Mouse (Mus musculus) stomach, postnatal 0 days (tissue): ENCODE measurements around the gene Edf1.

Experiments used
- CTCF ChIP-seq: IDR thresholded peaks from 2 replicates; pipeline ENCODE4 v1.5.1; 2016; ENCODE audit warnings: antibody characterized with exemption, low read depth, mild to moderate bottlenecking, moderate library complexity
- EP300 ChIP-seq: optimal IDR thresholded peaks from 2 replicates; pipeline ENCODE3; 2016; ENCODE audit warnings: antibody characterized with exemption

- no peak for TF ChIP-seq CTCF
- no peak for TF ChIP-seq EP300
These were observed 42.4 kb downstream of the Edf1 start for GRCm38 (mm10) chr2:25600037-25600436.
